Mouse (Mus musculus): ENCODE results near the gene Gm29776. TPM values are rescaled to one million over a fixed set of nuclear protein-coding genes. Genes with fewer than 3 reads are reported as not detected.
A peak's percentile ranks its signal among the peaks of the same experiment; 100 is the strongest.

The Gm29776 gene
- polyA plus RNA-seq, 1 experiment from 2014 or later = 0.25 TPM

GRCm38 (mm10) chr14:54720041-54720440, 21.4 kb upstream of the Gm29776 start:
- WGBS = 93% methylated on average over 11 of the region's 11 CpGs
- Histone ChIP-seq H3K4me3 (ENCODE audit: low read depth, low read length) (no peak overlapping the region), H3K36me3 (ENCODE audit: control insufficient read depth, insufficient read depth, low read length) (no peaks in the 10 kb centered on the region), H3K4me1 (ENCODE audit: control insufficient read depth, insufficient read depth, low read length) (no peaks in the 10 kb centered on the region), H3K9me3 (ENCODE audit: control insufficient read depth, low read length) (no peaks in the 10 kb centered on the region), H3K4me2 (ENCODE audit: low read depth, severe bottlenecking) (no peak overlapping the region), H3K27me3 (ENCODE audit: control insufficient read depth, insufficient read depth, low read length) (no peaks in the 10 kb centered on the region), H3K27ac (replicated peaks; ENCODE audit: low read depth, low read length) (no peak overlapping the region), H3K9ac (ENCODE audit: low read length) (no peak overlapping the region)
- DNase-seq (ENCODE audit: low spot score) = no peak
- ATAC-seq (ENCODE audit: insufficient number of reproducible peaks, low FRiP score, low TSS enrichment, low read depth) = no peak

- H3K36me3 ChIP-seq (ENCODE audit: control insufficient read depth, insufficient read depth, low read length) = no peaks in the 10 kb centered on the region
Observed at GRCm38 (mm10) chr14:54715402-54715801, 16.8 kb upstream of the Gm29776 start.

GRCm38 (mm10) chr14:54714617-54715081, 16.0 kb upstream of the Gm29776 start:
- no peak overlapping the region for H3K9ac ChIP-seq (ENCODE audit: low read length)

More at GRCm38 (mm10) chr14:54715402-54715801, 16.8 kb upstream of the Gm29776 start:
- no peak overlapping the region for H3K27ac ChIP-seq (replicated peaks; ENCODE audit: low read depth, low read length)
- H3K4me2 ChIP-seq (ENCODE audit: low read depth, severe bottlenecking) = no peak overlapping the region
- WGBS = 57% methylated on average over 1 of the region's 1 CpGs
- H3K4me3 ChIP-seq (ENCODE audit: low read depth, low read length) = no peak overlapping the region
- H3K9me3 ChIP-seq (ENCODE audit: control insufficient read depth, low read length) = no peaks in the 10 kb centered on the region
- ATAC-seq (ENCODE audit: insufficient number of reproducible peaks, low FRiP score, low TSS enrichment, low read depth) (no peak), DNase-seq (ENCODE audit: low spot score) (no peak)
- peaks cover 4% of the 10 kb centered on the region; the same call in 1 of the 2 replicates for H3K27me3 ChIP-seq (ENCODE audit: control insufficient read depth, insufficient read depth, low read length)
- no peaks in the 10 kb centered on the region for H3K4me1 ChIP-seq (ENCODE audit: control insufficient read depth, insufficient read depth, low read length)
- no peak overlapping the region for H3K9ac ChIP-seq (ENCODE audit: low read length)

DNA sequence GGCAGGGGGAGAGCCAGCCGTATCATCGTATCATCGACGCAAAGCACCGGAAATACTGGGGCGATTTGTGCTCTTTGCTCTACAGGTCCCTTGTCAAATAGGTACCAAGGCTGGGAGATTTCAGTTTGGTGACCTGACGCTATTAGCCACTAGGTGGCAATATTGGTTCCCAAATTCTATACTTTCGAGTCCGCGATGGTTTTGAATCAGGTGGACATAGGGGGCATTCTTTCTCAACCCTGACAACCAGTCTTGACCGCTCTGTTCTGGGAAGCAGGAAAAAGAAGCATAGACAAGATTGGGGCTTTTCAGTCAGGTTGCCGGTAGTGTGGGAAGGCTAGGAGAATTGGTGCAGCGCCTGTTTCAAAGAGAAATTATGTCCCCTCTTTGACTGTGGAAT, 15.5 kb upstream of the Gm29776 start:
- ATAC-seq (ENCODE audit: insufficient number of reproducible peaks, low FRiP score, low TSS enrichment, low read depth) = no peak
- no peak overlapping the region for H3K9ac ChIP-seq (ENCODE audit: low read length)

More at GRCm38 (mm10) chr14:54714617-54715081, 16.0 kb upstream of the Gm29776 start:
- Histone ChIP-seq H3K27me3 (ENCODE audit: control insufficient read depth, insufficient read depth, low read length) (peaks cover 4% of the 10 kb centered on the region; the same call in 1 of the 2 replicates), H3K27ac (replicated peaks; ENCODE audit: low read depth, low read length) (no peak overlapping the region), H3K4me1 (ENCODE audit: control insufficient read depth, insufficient read depth, low read length) (no peaks in the 10 kb centered on the region), H3K36me3 (ENCODE audit: control insufficient read depth, insufficient read depth, low read length) (no peaks in the 10 kb centered on the region), H3K9me3 (ENCODE audit: control insufficient read depth, low read length) (no peaks in the 10 kb centered on the region), H3K4me3 (ENCODE audit: low read depth, low read length) (no peak overlapping the region), H3K4me2 (ENCODE audit: low read depth, severe bottlenecking) (peak overlapping the region; percentile 24)
- no peak for DNase-seq (ENCODE audit: low spot score)
- ATAC-seq (ENCODE audit: insufficient number of reproducible peaks, low FRiP score, low TSS enrichment, low read depth) = no peak
- WGBS = 2% methylated on average over 15 of the region's 15 CpGs

DNA sequence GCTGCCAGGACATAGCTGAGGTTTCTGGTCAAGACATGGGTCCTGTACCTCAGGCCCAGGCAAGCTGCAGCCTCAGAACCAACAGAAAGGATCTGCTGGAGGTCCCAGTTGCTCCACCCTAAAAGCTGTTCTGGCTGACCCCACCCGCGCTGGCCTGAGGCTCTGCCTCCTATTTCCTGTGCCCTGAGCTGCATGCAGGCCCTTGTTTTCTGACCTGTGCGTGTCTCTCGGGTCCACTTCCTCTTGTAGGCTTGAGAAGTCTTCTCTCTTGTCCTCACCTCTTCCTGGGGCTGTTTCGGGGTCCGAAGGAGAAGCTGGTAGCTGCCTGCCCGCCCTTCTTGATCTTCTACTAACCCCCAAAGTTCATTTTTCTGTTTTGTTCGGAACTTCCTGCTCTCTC, 14.2 kb upstream of the Gm29776 start:
- H3K9ac ChIP-seq (ENCODE audit: low read length) = no peak overlapping the region
- peaks cover 4% of the 10 kb centered on the region; the same call in 1 of the 2 replicates for H3K27me3 ChIP-seq (ENCODE audit: control insufficient read depth, insufficient read depth, low read length)
- no peak overlapping the region for H3K4me2 ChIP-seq (ENCODE audit: low read depth, severe bottlenecking)
- no peak for DNase-seq (ENCODE audit: low spot score)
- ATAC-seq (ENCODE audit: insufficient number of reproducible peaks, low FRiP score, low TSS enrichment, low read depth) = no peak
- H3K9me3 ChIP-seq (ENCODE audit: control insufficient read depth, low read length) = no peaks in the 10 kb centered on the region
- H3K36me3 ChIP-seq (ENCODE audit: control insufficient read depth, insufficient read depth, low read length) = no peaks in the 10 kb centered on the region
- 75% methylated on average over 8 of the region's 8 CpGs for WGBS
- H3K27ac ChIP-seq (replicated peaks; ENCODE audit: low read depth, low read length) = no peak overlapping the region
- no peak overlapping the region for H3K4me3 ChIP-seq (ENCODE audit: low read depth, low read length)
- H3K4me1 ChIP-seq (ENCODE audit: control insufficient read depth, insufficient read depth, low read length) = no peaks in the 10 kb centered on the region

More for the DNA sequence above, 15.5 kb upstream of the Gm29776 start:
- no peak overlapping the region for H3K4me3 ChIP-seq (ENCODE audit: low read depth, low read length)
- H3K9me3 ChIP-seq (ENCODE audit: control insufficient read depth, low read length) = no peaks in the 10 kb centered on the region
- H3K36me3 ChIP-seq (ENCODE audit: control insufficient read depth, insufficient read depth, low read length) = no peaks in the 10 kb centered on the region
- WGBS = under 1% methylated on average over 13 of the region's 13 CpGs
- peak; percentile 82 for DNase-seq (ENCODE audit: low spot score)
- H3K27ac ChIP-seq (replicated peaks; ENCODE audit: low read depth, low read length) = no peak overlapping the region
- H3K4me1 ChIP-seq (ENCODE audit: control insufficient read depth, insufficient read depth, low read length) = no peaks in the 10 kb centered on the region
- peak overlapping the region; percentile 24 for H3K4me2 ChIP-seq (ENCODE audit: low read depth, severe bottlenecking)
- H3K27me3 ChIP-seq (ENCODE audit: control insufficient read depth, insufficient read depth, low read length) = peaks cover 4% of the 10 kb centered on the region; the same call in 1 of the 2 replicates

DNA sequence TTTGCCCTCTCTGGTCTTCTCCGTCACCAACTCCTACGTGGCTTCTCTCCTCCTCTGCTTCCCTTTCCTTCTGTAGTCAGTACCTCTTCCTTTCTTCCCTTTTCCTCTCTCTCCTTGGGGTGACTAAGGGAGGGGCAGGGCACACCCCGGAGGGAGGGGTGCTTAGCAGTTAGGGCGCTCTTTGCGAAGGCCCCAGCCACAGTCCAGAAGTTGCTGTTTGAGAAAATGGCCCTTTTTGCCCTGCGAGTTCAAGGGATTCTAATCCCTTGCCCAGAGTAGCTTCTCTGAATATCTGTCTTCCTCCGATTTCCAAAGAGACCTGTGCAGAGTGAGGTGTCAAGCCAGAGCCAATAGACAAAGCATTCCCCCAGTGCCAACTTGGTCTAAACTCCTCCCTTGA, 13.4 kb upstream of the Gm29776 start, which contains the start of gene Cebpe:
TSS of gene Cebpe (minus strand) at position 101 of the 400 bp plus-strand sequence.
- Histone ChIP-seq H3K36me3 (ENCODE audit: control insufficient read depth, insufficient read depth, low read length) (no peaks in the 10 kb centered on the region), H3K4me3 (ENCODE audit: low read depth, low read length) (no peak within 1 kb of the TSS), H3K9me3 (ENCODE audit: control insufficient read depth, low read length) (no peaks in the 10 kb centered on the region), H3K4me1 (ENCODE audit: control insufficient read depth, insufficient read depth, low read length) (no peaks in the 10 kb centered on the region), H3K27me3 (ENCODE audit: control insufficient read depth, insufficient read depth, low read length) (peaks cover 4% of the 10 kb centered on the region; the same call in 1 of the 2 replicates), H3K27ac (replicated peaks; ENCODE audit: low read depth, low read length) (no peak within 1 kb of the TSS), H3K4me2 (ENCODE audit: low read depth, severe bottlenecking) (no peak within 1 kb of the TSS), H3K9ac (ENCODE audit: low read length) (no peak within 1 kb of the TSS)
- DNase-seq (ENCODE audit: low spot score) (no peak), ATAC-seq (ENCODE audit: insufficient number of reproducible peaks, low FRiP score, low TSS enrichment, low read depth) (no peak)
- WGBS = 81% methylated on average over 7 of the region's 7 CpGs

DNA sequence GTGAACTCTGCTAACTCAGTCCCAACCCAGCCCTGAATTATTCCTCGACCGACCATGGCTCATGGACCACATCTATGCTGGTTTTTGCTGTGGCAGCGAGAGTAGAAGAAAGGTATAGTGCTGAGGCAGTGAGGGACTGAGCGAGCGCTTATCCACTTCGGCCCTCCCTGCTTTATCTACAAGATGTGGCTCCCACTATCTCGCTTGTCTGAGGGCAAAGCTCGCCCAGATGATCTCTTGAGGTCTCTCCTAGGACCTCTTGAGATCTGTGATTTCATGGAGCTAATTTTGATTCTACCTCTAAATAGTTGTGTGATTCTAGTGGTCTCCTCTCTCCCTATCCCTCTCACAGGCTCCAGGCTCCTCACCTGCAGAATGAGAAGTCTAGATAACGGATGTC, 10.4 kb upstream of the Gm29776 start:
- Histone ChIP-seq H3K4me1 (ENCODE audit: control insufficient read depth, insufficient read depth, low read length) (no peaks in the 10 kb centered on the region), H3K36me3 (ENCODE audit: control insufficient read depth, insufficient read depth, low read length) (no peaks in the 10 kb centered on the region), H3K4me2 (ENCODE audit: low read depth, severe bottlenecking) (no peak overlapping the region), H3K27ac (replicated peaks; ENCODE audit: low read depth, low read length) (no peak overlapping the region), H3K9me3 (ENCODE audit: control insufficient read depth, low read length) (no peaks in the 10 kb centered on the region), H3K4me3 (ENCODE audit: low read depth, low read length) (no peak overlapping the region), H3K27me3 (ENCODE audit: control insufficient read depth, insufficient read depth, low read length) (0 out of 2 replicates have a peak, but pooled peaks cover 2% of the 10 kb centered on the region), H3K9ac (ENCODE audit: low read length) (no peak overlapping the region)
- ATAC-seq (ENCODE audit: insufficient number of reproducible peaks, low FRiP score, low TSS enrichment, low read depth) (no peak), DNase-seq (ENCODE audit: low spot score) (no peak)
- WGBS = 88% methylated on average over 9 of the region's 9 CpGs

GRCm38 (mm10) chr14:54706589-54707320, 8.1 kb upstream of the Gm29776 start:
- no peak overlapping the region for H3K4me2 ChIP-seq (ENCODE audit: low read depth, severe bottlenecking)
- no peaks in the 10 kb centered on the region for H3K4me1 ChIP-seq (ENCODE audit: control insufficient read depth, insufficient read depth, low read length)
- no peak for DNase-seq (ENCODE audit: low spot score)
- no peak for ATAC-seq (ENCODE audit: insufficient number of reproducible peaks, low FRiP score, low TSS enrichment, low read depth)
- H3K27me3 ChIP-seq (ENCODE audit: control insufficient read depth, insufficient read depth, low read length) = 0 out of 2 replicates have a peak, but pooled peaks cover 4% of the 10 kb centered on the region
- H3K4me3 ChIP-seq (ENCODE audit: low read depth, low read length) = no peak overlapping the region
- 57% methylated on average over 17 of the region's 17 CpGs for WGBS
- H3K36me3 ChIP-seq (ENCODE audit: control insufficient read depth, insufficient read depth, low read length) = no peaks in the 10 kb centered on the region
- H3K9me3 ChIP-seq (ENCODE audit: control insufficient read depth, low read length) = no peaks in the 10 kb centered on the region
- H3K27ac ChIP-seq (replicated peaks; ENCODE audit: low read depth, low read length) = no peak overlapping the region
- no peak overlapping the region for H3K9ac ChIP-seq (ENCODE audit: low read length)

Measured in limb, embryonic 11.5 days (tissue).